Mouse (Mus musculus): Measurements from ENCODE around the gene Gm49384.

DNA sequence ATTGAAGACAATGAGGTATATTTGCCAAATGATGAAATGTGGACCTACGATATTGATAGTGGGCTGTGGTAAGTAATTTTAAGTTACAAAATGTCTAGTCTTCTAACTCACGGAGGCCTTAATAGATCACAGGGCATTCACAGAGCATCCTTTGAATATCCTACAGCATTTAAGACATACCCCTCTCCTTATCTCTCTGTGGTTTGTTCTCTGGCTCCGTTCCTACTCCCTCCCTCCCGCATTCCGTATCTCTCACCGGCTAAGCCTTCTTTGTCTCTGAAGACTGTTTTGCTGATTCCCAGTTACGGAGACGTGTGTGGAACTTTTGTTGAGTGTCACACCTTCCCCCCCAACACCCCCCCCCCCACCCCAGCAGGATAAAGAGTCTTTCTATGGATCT is 46.7 kb upstream of the Gm49384 start:
- TF ChIP-seq CTCF (IDR thresholded peaks at IDR 0.05; ENCODE audit: extremely low read depth, insufficient read depth, low read length) = no peak
- TF ChIP-seq POLR2A (IDR thresholded peaks at IDR 0.05; ENCODE audit: extremely low read depth, insufficient read depth, low read length) = no peak
